Mouse (Mus musculus) neural tube, embryonic 15.5 days (tissue): ENCODE measurements around the gene Spaca6. TPM values are rescaled to one million over a fixed set of nuclear protein-coding genes. Genes with fewer than 3 reads are reported as not detected.
"Not testable (repeated sequence)": the region's sequence is repeated elsewhere in the genome, so short reads cannot be mapped to it uniquely, and the experiment has no call there.

Experiments used
- ATAC-seq: fragments of 200-750 bp; cut with Nextera tagmentation; 2 replicates; pipeline ENCODE4 v1.8.0; 2017; ENCODE audit warnings: mild to moderate bottlenecking, moderate TSS enrichment, moderate library complexity; ENCODE audit not compliant: low FRiP score
- H3K27ac ChIP-seq: fragments of 300-500 bp; sonication (generic); replicated peaks from 2 replicates; pipeline ENCODE4 v1.5.1; 2015; ENCODE audit warnings: mild to moderate bottlenecking, inconsistent platforms
- H3K27me3 ChIP-seq: fragments of 300-500 bp; sonication (generic); replicated peaks from 2 replicates; pipeline ENCODE4 v1.6.1; 2015; ENCODE audit warnings: inconsistent platforms
- H3K36me3 ChIP-seq: fragments of 300-500 bp; sonication (generic); 2 replicates; pipeline ENCODE4 v1.6.1; 2015; ENCODE audit warnings: inconsistent platforms
- H3K4me1 ChIP-seq: fragments of 300-500 bp; sonication (generic); 2 replicates; pipeline ENCODE4 v1.6.1; 2015; ENCODE audit warnings: inconsistent platforms
- H3K4me2 ChIP-seq: fragments of 300-500 bp; sonication (generic); 2 replicates; pipeline ENCODE4 v1.6.1; 2015; ENCODE audit warnings: inconsistent platforms, mild to moderate bottlenecking, moderate library complexity
- H3K4me3 ChIP-seq: fragments of 300-500 bp; sonication (generic); replicated peaks from 2 replicates; pipeline ENCODE4 v1.5.1; 2015; ENCODE audit warnings: mild to moderate bottlenecking, inconsistent platforms
- H3K9ac ChIP-seq: fragments of 300-500 bp; sonication (generic); replicated peaks from 2 replicates; pipeline ENCODE4 v1.6.1; 2015; ENCODE audit warnings: mild to moderate bottlenecking, inconsistent platforms
- H3K9me3 ChIP-seq: fragments of 300-500 bp; sonication (generic); replicated peaks from 2 replicates; pipeline ENCODE4 v1.6.1; 2016; ENCODE audit warnings: inconsistent platforms
- WGBS: fragments of 180-500 bp; shearing (Covaris S2); methylation state at CpG from one replicate; pipeline ENCODE4 v1.1.7; 2015; ENCODE audit warnings: mixed read lengths; 5-methylcytosine and 5-hydroxymethylcytosine counted together
- polyA plus RNA-seq: library from polyadenylated mRNA; unstranded; fragments of >200 nt; fragmentation: Nextera tagmentation; extraction: Ambion mirVana; gene quantifications from 2 replicates; pipeline ENCODE4 v1.2.1, GENCODE M21; 2015

The Spaca6 gene
- polyA plus RNA-seq, 1 experiment from 2014 or later: 29.6 TPM

- Histone ChIP-seq H3K9ac (peak overlapping the region; percentile 95), H3K36me3 (peaks cover 3% of the 10 kb centered on the region; the same call in 1 of the 2 replicates), H3K9me3 (no peaks in the 10 kb centered on the region), H3K27ac (peak overlapping the region; percentile 100), H3K4me1 (peaks cover 60% of the 10 kb centered on the region), H3K4me2 (peak overlapping the region; percentile 89), H3K27me3 (no peaks in the 10 kb centered on the region), H3K4me3 (peak overlapping the region; percentile 82)
- 47% methylated on average over 23 of the region's 23 CpGs for WGBS
- no peak for ATAC-seq
Measured at GRCm38 (mm10) chr17:17829816-17830535, 3.0 kb downstream of the Spaca6 start.

- Histone ChIP-seq H3K27ac (no peak overlapping the region), H3K4me1 (peaks cover 62% of the 10 kb centered on the region)
Measured at GRCm38 (mm10) chr17:17830731-17831130, 3.8 kb downstream of the Spaca6 start.

GRCm38 (mm10) chr17:17834896-17835295 lies 7.9 kb downstream of the Spaca6 start:
- Histone ChIP-seq H3K4me1 (peaks cover 89% of the 10 kb centered on the region), H3K27me3 (no peaks in the 10 kb centered on the region), H3K27ac (no peak overlapping the region)

More at GRCm38 (mm10) chr17:17830731-17831130, 3.8 kb downstream of the Spaca6 start:
- Histone ChIP-seq H3K9ac (0 out of 2 replicates have a peak overlapping the region, but pooled peaks have one; percentile 95), H3K27me3 (no peaks in the 10 kb centered on the region), H3K9me3 (no peaks in the 10 kb centered on the region), H3K36me3 (peaks cover 3% of the 10 kb centered on the region), H3K4me2 (peak overlapping the region; percentile 89), H3K4me3 (peak overlapping the region; percentile 82)
- no peak for ATAC-seq
- WGBS: 74% methylated on average over 7 of the region's 7 CpGs

GRCm38 (mm10) chr17:17836101-17836500 lies 9.1 kb downstream of the Spaca6 start:
- peaks cover 19% of the 10 kb centered on the region for H3K36me3 ChIP-seq
- WGBS: 77% methylated on average over 5 of the region's 5 CpGs
- no peak overlapping the region for H3K4me2 ChIP-seq
- no peaks in the 10 kb centered on the region for H3K27me3 ChIP-seq
- H3K9me3 ChIP-seq: no peaks in the 10 kb centered on the region
- peaks cover 76% of the 10 kb centered on the region for H3K4me1 ChIP-seq
- H3K4me3 ChIP-seq: no peak overlapping the region
- no peak for ATAC-seq
- no peak overlapping the region for H3K9ac ChIP-seq
- peak overlapping the region; percentile 43 for H3K27ac ChIP-seq

More at GRCm38 (mm10) chr17:17834896-17835295, 7.9 kb downstream of the Spaca6 start:
- Histone ChIP-seq H3K9me3 (no peaks in the 10 kb centered on the region), H3K9ac (no peak overlapping the region), H3K36me3 (peaks cover 12% of the 10 kb centered on the region), H3K4me2 (no peak overlapping the region), H3K4me3 (no peak overlapping the region)
- no peak for ATAC-seq
- 14% methylated on average over 1 of the region's 1 CpGs for WGBS

- Histone ChIP-seq H3K27me3 (no peaks in the 10 kb centered on the region), H3K9me3 (no peaks in the 10 kb centered on the region), H3K4me2 (peak overlapping the region; percentile 76), H3K36me3 (peaks cover 19% of the 10 kb centered on the region), H3K4me3 (peak overlapping the region; percentile 45), H3K4me1 (peaks cover 63% of the 10 kb centered on the region), H3K27ac (peak overlapping the region; percentile 88), H3K9ac (peak overlapping the region; percentile 63)
- ATAC-seq: peak; percentile 1; the same call in 1 of the 2 replicates
- WGBS: 9% methylated on average over 13 of the region's 13 CpGs
Measured at GRCm38 (mm10) chr17:17837426-17837825, 10.5 kb downstream of the Spaca6 start.

- peak overlapping the region; percentile 45 for H3K4me3 ChIP-seq
- ATAC-seq: peak; percentile 97
- peaks cover 19% of the 10 kb centered on the region for H3K36me3 ChIP-seq
- under 1% methylated on average over 43 of the region's 43 CpGs for WGBS
- H3K4me2 ChIP-seq: peak overlapping the region; percentile 76
- no peaks in the 10 kb centered on the region for H3K27me3 ChIP-seq
- H3K9me3 ChIP-seq: no peaks in the 10 kb centered on the region
- H3K27ac ChIP-seq: peak overlapping the region; percentile 88
- H3K9ac ChIP-seq: peak overlapping the region; percentile 63
- H3K4me1 ChIP-seq: peaks cover 58% of the 10 kb centered on the region
Measured at GRCm38 (mm10) chr17:17837919-17838701, 11.2 kb downstream of the Spaca6 start.

GRCm38 (mm10) chr17:17839276-17839675 lies 12.3 kb downstream of the Spaca6 start:
- H3K4me2 ChIP-seq: peak overlapping the region; percentile 76
- H3K27ac ChIP-seq: peak overlapping the region; percentile 88; the same call in 1 of the 2 replicates
- WGBS: 97% methylated on average over 2 of the region's 2 CpGs
- H3K36me3 ChIP-seq: peaks cover 16% of the 10 kb centered on the region
- no peak overlapping the region for H3K4me3 ChIP-seq
- H3K27me3 ChIP-seq: no peaks in the 10 kb centered on the region
- ATAC-seq: no peak
- H3K9me3 ChIP-seq: no peaks in the 10 kb centered on the region
- H3K4me1 ChIP-seq: peaks cover 47% of the 10 kb centered on the region
- no peak overlapping the region for H3K9ac ChIP-seq

GRCm38 (mm10) chr17:17840796-17841195 lies 13.8 kb downstream of the Spaca6 start:
- H3K36me3 ChIP-seq: peaks cover 15% of the 10 kb centered on the region
- no peak overlapping the region for H3K4me2 ChIP-seq
- H3K4me1 ChIP-seq: peaks cover 34% of the 10 kb centered on the region
- H3K4me3 ChIP-seq: no peak overlapping the region
- no peak overlapping the region for H3K27ac ChIP-seq
- 85% methylated on average over 7 of the region's 7 CpGs for WGBS
- H3K27me3 ChIP-seq: no peaks in the 10 kb centered on the region
- H3K9ac ChIP-seq: no peak overlapping the region
- H3K9me3 ChIP-seq: no peaks in the 10 kb centered on the region
- ATAC-seq: no peak

- no peak overlapping the region for H3K9ac ChIP-seq
- WGBS: 71% methylated on average over 27 of the region's 27 CpGs
- H3K4me2 ChIP-seq: no peak overlapping the region
- peaks cover 7% of the 10 kb centered on the region; the same call in 1 of the 2 replicates for H3K36me3 ChIP-seq
- no peak overlapping the region for H3K4me3 ChIP-seq
- no peak overlapping the region for H3K27ac ChIP-seq
- no peaks in the 10 kb centered on the region for H3K9me3 ChIP-seq
- no peaks in the 10 kb centered on the region for H3K27me3 ChIP-seq
- peak; percentile 27; the same call in 1 of the 2 replicates for ATAC-seq
- H3K4me1 ChIP-seq: peaks cover 9% of the 10 kb centered on the region
Measured at GRCm38 (mm10) chr17:17843534-17844261, 16.7 kb downstream of the Spaca6 start.

- not testable (repeated sequence) for ATAC-seq, H3K27me3 ChIP-seq, H3K27ac ChIP-seq, H3K4me1 ChIP-seq, H3K9ac ChIP-seq, H3K9me3 ChIP-seq, H3K36me3 ChIP-seq, H3K4me3 ChIP-seq, H3K4me2 ChIP-seq
- WGBS: 94% methylated on average over 3 of the region's 3 CpGs
Measured at GRCm38 (mm10) chr17:17844606-17845005, 17.6 kb downstream of the Spaca6 start.
